8 mouse cellular contexts compared by ENCODE assay signal in genomic region chr9:78038755-78039489, GRCm38 (mm10). TPM values are rescaled to one million over a fixed set of nuclear protein-coding genes. Genes with fewer than 3 reads are reported as not detected.
DNase-seq lines count a peak whose midpoint lies in the region; ATAC-seq lines count a peak whose summit lies in the region.

No protein-coding gene starts in this region.

- no peak overlapping the region for H3K9ac ChIP-seq in intestine, embryonic 15.5 days

- DNase-seq in adrenal gland, adult 2 months = peak; percentile 76
- peak; percentile 92 for DNase-seq in embryo, embryonic 10.5 days (ENCODE audit: low spot score)
- DNase-seq in gastrocnemius, postnatal 4 days (ENCODE audit: low spot score in 2 of 2) = peak; percentile 60 to 71
- peak; percentile 77 for DNase-seq in left cerebral cortex, postnatal 10 days (ENCODE audit: extremely low spot score in 1 of 2, low spot score in 2 of 2)
- peak; percentile 84 for DNase-seq in midbrain, embryonic 10.5 days (ENCODE audit: low spot score)
- DNase-seq in right cerebral cortex, postnatal 4 days = peak; percentile 81
- peak; percentile 68 for DNase-seq in yolk sac, embryonic 10.5 days (ENCODE audit: low spot score)

- H3K27ac ChIP-seq in intestine, embryonic 15.5 days = no peak overlapping the region
- H3K27ac ChIP-seq in midbrain, embryonic 10.5 days (replicated peaks) = no peak overlapping the region

- no peaks in the 10 kb centered on the region for H3K27me3 ChIP-seq in intestine, embryonic 15.5 days (replicated peaks)
- no peaks in the 10 kb centered on the region for H3K27me3 ChIP-seq in midbrain, embryonic 10.5 days (ENCODE audit: low read depth, poor library complexity, severe bottlenecking)

- no peaks in the 10 kb centered on the region for H3K4me1 ChIP-seq in intestine, embryonic 15.5 days (replicated peaks)
- no peaks in the 10 kb centered on the region for H3K4me1 ChIP-seq in midbrain, embryonic 10.5 days

- no peak overlapping the region for H3K4me2 ChIP-seq in intestine, embryonic 15.5 days (replicated peaks)

- ATAC-seq in intestine, embryonic 15.5 days = peak; percentile 73

- WGBS in intestine, embryonic 15.5 days = 37% methylated on average over 18 of the region's 18 CpGs
- WGBS in midbrain, embryonic 10.5 days = 36% methylated on average over 18 of the region's 18 CpGs

- no peaks in the 10 kb centered on the region for H3K36me3 ChIP-seq in intestine, embryonic 15.5 days
- H3K36me3 ChIP-seq in midbrain, embryonic 10.5 days = no peaks in the 10 kb centered on the region

- intact Hi-C loops in left cerebral cortex, postnatal 10 days (cut with DNase I) = no loop called here

- H3K4me3 ChIP-seq in intestine, embryonic 15.5 days (replicated peaks) = no peak overlapping the region
- no peak overlapping the region for H3K4me3 ChIP-seq in midbrain, embryonic 10.5 days

- H3K9me3 ChIP-seq in intestine, embryonic 15.5 days = no peaks in the 10 kb centered on the region
- no peaks in the 10 kb centered on the region for H3K9me3 ChIP-seq in midbrain, embryonic 10.5 days (replicated peaks)

RNA-seq across cellular contexts. Expression of gene Gcm1, which starts 12.8 kb away (rescaled TPM):
- total RNA-seq in adrenal gland, adult 2 months (2021) = not detected
- polyA plus RNA-seq in adrenal gland, adult 2 months (2012; rRNA removed) = not detected in 2 replicates
- not detected for total RNA-seq in gastrocnemius, postnatal 4 days (2021)
- not detected in 2 replicates for polyA plus RNA-seq in intestine, embryonic 15.5 days (2015; fragmentation: Nextera tagmentation; extraction: Ambion mirVana)
- total RNA-seq in left cerebral cortex, postnatal 10 days (2021) = not detected
- polyA plus RNA-seq in midbrain, embryonic 10.5 days (2016; fragmentation: Nextera tagmentation; extraction: Ambion mirVana) = 0.10 TPM in 1 of 2 replicates, not detected in the other
